Mouse (Mus musculus) intestine, embryonic 16.5 days (tissue): ENCODE data around the gene Brk1. TPM values are rescaled to one million over a fixed set of nuclear protein-coding genes. Genes with fewer than 3 reads are reported as not detected.

Experiments
- ATAC-seq: fragments of 200-750 bp; cut with Nextera tagmentation; 2 replicates; pipeline ENCODE4 v1.8.0; 2017; ENCODE audit warnings: moderate TSS enrichment, moderate library complexity
- H3K27ac ChIP-seq: fragments of 300-500 bp; sonication (generic); 2 replicates; pipeline ENCODE4 v1.5.1; 2014; ENCODE audit warnings: mild to moderate bottlenecking, low read length
- H3K27me3 ChIP-seq: fragments of 300-500 bp; sonication (generic); replicated peaks from 2 replicates; pipeline ENCODE4 v1.6.1; 2014; ENCODE audit warnings: low read length, control low read depth, mixed read lengths; ENCODE audit not compliant: control insufficient read depth, insufficient read depth
- H3K36me3 ChIP-seq: fragments of 300-500 bp; sonication (generic); 2 replicates; pipeline ENCODE4 v1.6.1; 2014; ENCODE audit warnings: low read length, control low read depth; ENCODE audit not compliant: control insufficient read depth, insufficient read depth
- H3K4me1 ChIP-seq: fragments of 300-500 bp; sonication (generic); 2 replicates; pipeline ENCODE4 v1.6.1; 2014; ENCODE audit warnings: low read length, control low read depth, mixed read lengths; ENCODE audit not compliant: control insufficient read depth, insufficient read depth
- H3K4me2 ChIP-seq: fragments of 300-500 bp; sonication (generic); 2 replicates; pipeline ENCODE4 v1.6.1; 2014; ENCODE audit warnings: low read depth, low read length, control low read depth
- H3K4me3 ChIP-seq: fragments of 300-500 bp; sonication (generic); 2 replicates; pipeline ENCODE4 v1.5.1; 2014; ENCODE audit warnings: mild to moderate bottlenecking, low read length
- H3K9ac ChIP-seq: fragments of 300-500 bp; sonication (generic); 2 replicates; pipeline ENCODE4 v1.6.1; 2014; ENCODE audit warnings: low read depth, low read length
- H3K9me3 ChIP-seq: fragments of 300-500 bp; sonication (generic); 2 replicates; pipeline ENCODE4 v1.6.1; 2016; ENCODE audit warnings: low read length, control low read depth; ENCODE audit not compliant: control insufficient read depth
- WGBS: fragments of 180-500 bp; shearing (Covaris S2); extraction: QIAGEN DNeasy Blood & Tissue Kit; methylation state at CpG from one replicate; pipeline ENCODE4 v1.1.7; 2014; 5-methylcytosine and 5-hydroxymethylcytosine counted together
- polyA plus RNA-seq: library from polyadenylated mRNA; unstranded; fragments of >200 nt; fragmentation: Nextera tagmentation; extraction: Ambion mirVana; gene quantifications from 2 replicates; pipeline ENCODE4 v1.2.1, GENCODE M21; 2015

Brk1 gene
- polyA plus RNA-seq, 1 experiment from 2014 or later = 199 TPM

- ATAC-seq = peak; percentile 67
- H3K27me3 ChIP-seq = no peaks in the 10 kb centered on the region
- H3K9me3 ChIP-seq = no peaks in the 10 kb centered on the region
- H3K27ac ChIP-seq = peak overlapping the region; percentile 57
- peaks cover 26% of the 10 kb centered on the region for H3K4me1 ChIP-seq
- H3K36me3 ChIP-seq = no peaks in the 10 kb centered on the region; the same call in 1 of the 2 replicates
- H3K9ac ChIP-seq = no peak overlapping the region
- H3K4me2 ChIP-seq = no peak overlapping the region
- WGBS = 54% methylated on average over 12 of the region's 12 CpGs
- H3K4me3 ChIP-seq = no peak overlapping the region
Measured at GRCm38 (mm10) chr6:113661353-113662241, 57.0 kb downstream of the Brk1 start.

DNA sequence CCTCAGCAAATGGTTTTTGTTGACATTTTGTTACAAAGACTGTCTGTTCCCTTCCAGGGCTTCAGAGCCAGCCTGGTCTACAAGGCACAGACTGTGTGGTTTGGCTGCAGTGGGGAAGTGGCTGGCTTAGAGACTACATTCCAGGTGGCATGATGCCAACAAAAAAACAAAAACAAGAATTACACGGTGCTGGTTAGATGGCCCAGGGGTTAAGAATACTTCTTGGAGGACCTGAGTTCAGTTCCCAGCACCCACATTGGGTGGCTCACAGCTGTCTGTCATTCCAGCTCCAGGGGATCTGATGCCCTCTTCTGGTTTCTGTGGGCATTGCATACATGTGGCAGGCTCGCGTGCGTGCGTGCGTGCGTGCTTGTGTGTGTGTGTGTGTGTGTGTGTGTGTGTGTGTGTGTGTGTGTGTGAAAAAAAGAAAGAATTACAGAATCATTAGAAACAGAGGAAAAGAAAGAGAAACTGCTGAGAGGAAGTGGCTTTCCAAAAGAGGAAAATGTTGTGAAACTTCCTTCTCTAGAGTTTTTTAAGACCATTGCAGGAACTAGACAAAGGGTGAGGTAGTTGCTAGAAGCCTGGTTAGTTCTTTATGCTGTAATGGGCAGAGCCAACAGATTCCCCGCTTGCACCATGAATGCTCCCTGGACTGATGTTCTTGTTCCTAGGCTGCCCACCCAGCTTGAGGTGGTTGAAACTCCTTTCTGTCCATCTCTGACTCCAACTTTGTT lies 58.6 kb downstream of the Brk1 start:
- ATAC-seq = no peak
- 93% methylated on average over 8 of the region's 8 CpGs for WGBS
- H3K9ac ChIP-seq = no peak overlapping the region

GRCm38 (mm10) chr6:113664305-113664704 lies 59.7 kb downstream of the Brk1 start:
- H3K36me3 ChIP-seq = no peaks in the 10 kb centered on the region; the same call in 1 of the 2 replicates
- H3K9me3 ChIP-seq = no peaks in the 10 kb centered on the region
- peaks cover 34% of the 10 kb centered on the region for H3K4me1 ChIP-seq
- no peak overlapping the region for H3K4me3 ChIP-seq
- H3K4me2 ChIP-seq = no peak overlapping the region
- no peaks in the 10 kb centered on the region for H3K27me3 ChIP-seq
- no peak for ATAC-seq
- no peak overlapping the region for H3K9ac ChIP-seq
- no peak overlapping the region for H3K27ac ChIP-seq
- 82% methylated on average over 7 of the region's 7 CpGs for WGBS

More for the DNA sequence above, 58.6 kb downstream of the Brk1 start:
- Histone ChIP-seq H3K4me1 (peaks cover 28% of the 10 kb centered on the region), H3K9me3 (no peaks in the 10 kb centered on the region), H3K27me3 (no peaks in the 10 kb centered on the region), H3K36me3 (no peaks in the 10 kb centered on the region; the same call in 1 of the 2 replicates), H3K4me3 (no peak overlapping the region), H3K27ac (no peak overlapping the region), H3K4me2 (no peak overlapping the region)

Other genes starting within 250 kb of the Brk1 start
- gene Tada3, start 226.9 kb upstream of the Brk1 start, polyA plus RNA-seq = 44.4 and 45.1 TPM in 2 replicates
- 449 and 456 TPM in 2 replicates for gene Arpc4, start 226.7 kb upstream of the Brk1 start, polyA plus RNA-seq
- 3.0 and 3.3 TPM in 2 replicates for gene Ttll3, start 215.5 kb upstream of the Brk1 start, polyA plus RNA-seq
- gene Rpusd3, start 185.4 kb upstream of the Brk1 start, polyA plus RNA-seq = 32.4 and 35.5 TPM in 2 replicates
- 24.4 and 35.0 TPM in 2 replicates for gene Cidec, start 169.0 kb upstream of the Brk1 start, polyA plus RNA-seq
- 82.6 and 89.7 TPM in 2 replicates for gene Jagn1, start 162.2 kb upstream of the Brk1 start, polyA plus RNA-seq
- 7.7 and 9.5 TPM in 2 replicates for gene Il17re, start 146.3 kb upstream of the Brk1 start, polyA plus RNA-seq
- 34.6 and 38.0 TPM in 2 replicates for gene Il17rc, start 133.3 kb upstream of the Brk1 start, polyA plus RNA-seq
- 20.6 and 22.9 TPM in 2 replicates for gene Creld1, start 121.5 kb upstream of the Brk1 start, polyA plus RNA-seq
- gene Prrt3, start 102.8 kb upstream of the Brk1 start, polyA plus RNA-seq = 0.22 and 0.42 TPM in 2 replicates
- gene Emc3, start 73.1 kb upstream of the Brk1 start, polyA plus RNA-seq = 93.1 and 94.5 TPM in 2 replicates
- gene Fancd2, start 73.1 kb upstream of the Brk1 start, polyA plus RNA-seq = 5.5 and 7.0 TPM in 2 replicates
- 0.20 TPM in 1 of 2 replicates, not detected in the other for gene Fancd2os, start 4.1 kb upstream of the Brk1 start, polyA plus RNA-seq
- gene Vhl, start 19.2 kb downstream of the Brk1 start, polyA plus RNA-seq = 27.5 and 30.5 TPM in 2 replicates
- 15.4 and 19.8 TPM in 2 replicates for gene Irak2, start 33.7 kb downstream of the Brk1 start, polyA plus RNA-seq
- 0.60 and 0.65 TPM in 2 replicates for gene Tatdn2, start 92.3 kb downstream of the Brk1 start, polyA plus RNA-seq
- gene Ghrl, start 115.1 kb downstream of the Brk1 start, polyA plus RNA-seq = 169 and 177 TPM in 2 replicates
- gene Sec13, start 136.0 kb downstream of the Brk1 start, polyA plus RNA-seq = 307 and 317 TPM in 2 replicates